Mouse (Mus musculus): ENCODE results near the gene Mfsd12.

DNA sequence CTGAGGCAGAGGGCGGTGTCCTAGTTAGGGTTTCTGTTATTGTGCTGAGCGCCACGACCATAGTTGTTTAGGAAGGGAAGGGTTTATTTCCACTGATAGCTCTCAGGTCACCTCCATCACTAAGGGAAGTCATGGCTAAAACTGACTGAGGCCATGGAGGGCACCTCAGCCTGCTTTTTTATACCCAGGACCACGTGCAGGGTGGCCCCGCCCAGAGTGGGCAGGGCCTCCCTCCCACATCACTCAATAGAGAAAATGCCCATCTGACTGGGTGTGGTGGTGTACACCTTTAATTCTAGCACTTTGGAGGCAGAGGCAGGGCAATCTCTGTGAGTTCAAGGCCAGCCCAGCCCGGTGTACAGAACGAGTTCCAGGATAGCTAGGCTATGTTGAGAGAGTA lies 43.1 kb upstream of the Mfsd12 start:
- TF ChIP-seq POLR2A (IDR thresholded peaks at IDR 0.05; ENCODE audit: low read depth, low read length) (no peak), CTCF (conservative IDR thresholded peaks at IDR 0.05; ENCODE audit: insufficient read depth, insufficient read length, low read depth, low read length) (no peak)

All from kidney, adult 2 months (tissue).